Mouse (Mus musculus): ENCODE measurements around the gene Rhbdl1.

- no peak for TF ChIP-seq CTCF (IDR thresholded peaks at IDR 0.05; ENCODE audit: low read depth, low read length)
- TF ChIP-seq GATA1 (IDR thresholded peaks at IDR 0.05; ENCODE audit: borderline replicate concordance, low read length): no peak
- TF ChIP-seq TAL1 (conservative IDR thresholded peaks at IDR 0.05; ENCODE audit: low read depth, low read length): no peak
These were observed 37.7 kb upstream of the Rhbdl1 start, which contains the start of gene Mettl26 for GRCm38 (mm10) chr17:25874721-25875170.
